Comparison of ENCODE assay signal across 9 mouse cellular contexts in the genomic region with DNA sequence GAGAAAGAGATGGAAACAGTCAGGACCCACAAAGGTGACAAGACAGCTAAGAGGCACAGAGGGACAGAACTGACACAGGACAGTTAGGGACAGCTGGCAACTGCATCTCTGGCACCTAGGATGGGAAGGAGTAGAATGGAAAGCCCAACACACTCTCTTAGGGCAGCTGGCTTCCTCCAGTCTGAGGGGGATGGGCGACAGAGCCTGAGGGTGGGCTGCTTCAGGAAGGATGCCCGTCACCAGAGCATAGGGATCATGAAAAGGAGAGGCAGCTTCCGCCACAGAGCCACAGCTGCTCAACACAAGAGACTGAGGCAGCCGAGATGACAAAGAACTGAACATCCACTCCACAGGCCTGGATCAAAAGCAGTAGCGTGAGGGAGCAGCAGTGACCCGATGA. TPM values are rescaled to one million over a fixed set of nuclear protein-coding genes. Genes with fewer than 3 reads are reported as not detected.
A peak's percentile ranks its signal among the peaks of the same experiment; 100 is the strongest.
DNase-seq lines count a peak whose midpoint lies in the region; ATAC-seq lines count a peak whose summit lies in the region.
"Had no signal": no experiment of that assay in that cellular context is flagged by ENCODE, and none has a peak within 500 bp of the region (broad histone marks: within the 10 kb centered on the region; RNA-seq: fewer than 3 reads in every experiment).

No protein-coding gene starts in this region.

- peak overlapping the region; percentile 25; the same call in 1 of the 2 replicates for H3K27ac ChIP-seq in heart, embryonic 15.5 days
- H3K27ac ChIP-seq in forebrain, embryonic 10.5 days, result peak overlapping the region; percentile 72
- peak overlapping the region; percentile 34 for H3K27ac ChIP-seq in macrophage

- H3K79me2 ChIP-seq in macrophage (ENCODE audit: inconsistent target), result no peaks in the 10 kb centered on the region

- 53% methylated on average over 6 of the region's 6 CpGs for WGBS in heart, embryonic 15.5 days
- 52% methylated on average over 6 of the region's 6 CpGs for WGBS in forebrain, embryonic 10.5 days
- WGBS in macrophage (ENCODE audit: missing documents), result 94% methylated on average over 6 of the region's 6 CpGs

- peaks cover 44% of the 10 kb centered on the region for H3K36me3 ChIP-seq in heart, embryonic 15.5 days
- H3K36me3 ChIP-seq in forebrain, embryonic 10.5 days (replicated peaks), result peaks cover 81% of the 10 kb centered on the region
- H3K36me3 ChIP-seq in macrophage (ENCODE audit: inconsistent target), result no peaks in the 10 kb centered on the region

- H3K4me2 ChIP-seq in heart, embryonic 15.5 days, result no peak overlapping the region

- H3K27me3 ChIP-seq in heart, embryonic 15.5 days, result no peaks in the 10 kb centered on the region
- H3K27me3 ChIP-seq in forebrain, embryonic 10.5 days (ENCODE audit: poor library complexity, severe bottlenecking), result no peaks in the 10 kb centered on the region
- H3K27me3 ChIP-seq: CH12.LX had no signal

- no peak overlapping the region for H3K9ac ChIP-seq in heart, embryonic 15.5 days

- no peaks in the 10 kb centered on the region for H3K9me3 ChIP-seq in heart, embryonic 15.5 days (replicated peaks)
- H3K9me3 ChIP-seq in forebrain, embryonic 10.5 days, result no peaks in the 10 kb centered on the region

- DNase-seq in heart, postnatal 25 days (ENCODE audit: low spot score), result no peak
- peak; percentile 7 for DNase-seq in NIH3T3 (ENCODE audit: low read depth)
- DNase-seq in forebrain, embryonic 10.5 days (ENCODE audit: extremely low spot score, low spot score), result no peak
- DNase-seq in urinary bladder, adult 18-20 months (ENCODE audit: low spot score in 2 of 2), result no peak
- no peak for DNase-seq in kidney, adult 11 months
- no peak for DNase-seq in right cerebral cortex, postnatal 4 days

- H3K4me3 ChIP-seq in heart, embryonic 15.5 days, result no peak overlapping the region
- no peak overlapping the region for H3K4me3 ChIP-seq in forebrain, embryonic 10.5 days
- no peak overlapping the region for H3K4me3 ChIP-seq in macrophage (ENCODE audit: inconsistent target)

- intact Hi-C loops in heart, postnatal 25 days (cut with DNase I), result no loop called here

- H3K4me1 ChIP-seq in heart, embryonic 15.5 days (replicated peaks), result peaks cover 2% of the 10 kb centered on the region; the same call in 1 of the 2 replicates
- H3K4me1 ChIP-seq in forebrain, embryonic 10.5 days, result peaks cover 10% of the 10 kb centered on the region

- ATAC-seq in heart, embryonic 15.5 days (replicated peaks; ENCODE audit: insufficient number of reproducible peaks, insufficient read depth, low FRiP score, low read depth), result no peak

RNA-seq across cellular contexts. Expression of a gene that starts 19.5 kb away (rescaled TPM):
- polyA plus RNA-seq in heart, embryonic 15.5 days (2015; fragmentation: Nextera tagmentation; extraction: Ambion mirVana), result 92.9 and 110 TPM in 2 replicates
- 10 to 100 TPM; 72.8 to 76.8 TPM for total RNA-seq in heart, postnatal 25 days (2021)
- polyA plus RNA-seq in forebrain, embryonic 10.5 days (2016; fragmentation: Nextera tagmentation; extraction: Ambion mirVana), result 85.6 and 87.5 TPM in 2 replicates
- total RNA-seq in macrophage (2018; cell fraction: chromatin; rRNA removed), result 10 to 100 TPM in 4 of 26 experiments, 1 to 10 TPM in 22; 1.6 to 18.7 (median 3.7) TPM
- total RNA-seq in macrophage (2018; cell fraction: cytosol; rRNA removed), result 10 to 100 TPM; 17.1 to 30.9 (median 18.8) TPM
- 10 to 100 TPM in 23 of 26 experiments, 1 to 10 TPM in 3; 8.4 to 30.0 (median 16.7) TPM for total RNA-seq in macrophage (2018; cell fraction: nucleus; rRNA removed)
- 11.3 to 23.0 TPM (median 16.7 TPM) in 3 replicates for polyA plus RNA-seq in macrophage (2018)

RNA-seq across cellular contexts. Expression of a gene that starts 45.9 kb away (rescaled TPM):
- polyA plus RNA-seq in heart, embryonic 15.5 days (2015; fragmentation: Nextera tagmentation; extraction: Ambion mirVana), result 51.1 and 60.7 TPM in 2 replicates
- total RNA-seq in heart, postnatal 25 days (2021), result 10 to 100 TPM; 37.8 to 38.6 TPM
- polyA plus RNA-seq in forebrain, embryonic 10.5 days (2016; fragmentation: Nextera tagmentation; extraction: Ambion mirVana), result 48.6 and 50.0 TPM in 2 replicates
- 10 to 100 TPM in 24 of 26 experiments, 1 to 10 TPM in 2; 8.5 to 48.6 (median 24.1) TPM for total RNA-seq in macrophage (2018; cell fraction: chromatin; rRNA removed)
- total RNA-seq in macrophage (2018; cell fraction: cytosol; rRNA removed), result 10 to 100 TPM; 35.1 to 77.0 (median 50.4) TPM
- total RNA-seq in macrophage (2018; cell fraction: nucleus; rRNA removed), result 10 to 100 TPM; 19.8 to 50.4 (median 29.7) TPM
- polyA plus RNA-seq in macrophage (2018), result 47.4 to 62.0 TPM (median 60.7 TPM) in 3 replicates
